Mouse (Mus musculus) hindbrain, embryonic 11.5 days (tissue): Measurements from ENCODE around the gene 1700123L14Rik. TPM values are rescaled to one million over a fixed set of nuclear protein-coding genes. Genes with fewer than 3 reads are reported as not detected.
"Not testable (repeated sequence)": the region's sequence is repeated elsewhere in the genome, so short reads cannot be mapped to it uniquely, and the experiment has no call there.

ENCODE experiments used
- ATAC-seq: fragments of 200-750 bp; cut with Nextera tagmentation; 2 replicates; pipeline ENCODE4 v1.8.0; 2017; ENCODE audit warnings: mild to moderate bottlenecking, moderate TSS enrichment, moderate library complexity; ENCODE audit not compliant: low FRiP score
- DNase-seq: peaks from one replicate; pipeline ENCODE4 v3.0.0-alpha.2; 2015; ENCODE audit warnings: low spot score
- H3K27ac ChIP-seq: fragments of 300-500 bp; sonication (generic); 2 replicates; pipeline ENCODE4 v1.5.1; 2014; ENCODE audit warnings: mild to moderate bottlenecking, low read depth, low read length
- H3K27me3 ChIP-seq: fragments of 300-500 bp; sonication (generic); 2 replicates; pipeline ENCODE4 v1.6.1; 2014; ENCODE audit warnings: mild to moderate bottlenecking, low read length, moderate library complexity, mixed read lengths; ENCODE audit not compliant: control insufficient read depth, insufficient read depth
- H3K36me3 ChIP-seq: fragments of 300-500 bp; sonication (generic); 2 replicates; pipeline ENCODE4 v1.6.1; 2014; ENCODE audit warnings: mild to moderate bottlenecking, low read length, moderate library complexity, mixed read lengths; ENCODE audit not compliant: control insufficient read depth, insufficient read depth
- H3K4me1 ChIP-seq: fragments of 300-500 bp; sonication (generic); replicated peaks from 2 replicates; pipeline ENCODE4 v1.6.1; 2014; ENCODE audit warnings: low read length, mixed read lengths; ENCODE audit not compliant: control insufficient read depth, insufficient read depth
- H3K4me2 ChIP-seq: fragments of 300-500 bp; sonication (generic); replicated peaks from 2 replicates; pipeline ENCODE4 v1.6.1; 2014; ENCODE audit warnings: mild to moderate bottlenecking, low read depth, low read length
- H3K4me3 ChIP-seq: fragments of 300-500 bp; sonication (generic); 2 replicates; pipeline ENCODE4 v1.5.1; 2014; ENCODE audit warnings: low read depth, low read length
- H3K9ac ChIP-seq: fragments of 300-500 bp; sonication (generic); 2 replicates; pipeline ENCODE4 v1.6.1; 2014; ENCODE audit warnings: low read depth, low read length
- H3K9me3 ChIP-seq: fragments of 300-500 bp; sonication (generic); 2 replicates; pipeline ENCODE4 v1.6.1; 2016; ENCODE audit warnings: low read length; ENCODE audit not compliant: control insufficient read depth
- WGBS: fragments of 180-500 bp; shearing (Covaris S2); extraction: QIAGEN DNeasy Blood & Tissue Kit; methylation state at CpG from one replicate; pipeline ENCODE4 v1.1.7; 2014; 5-methylcytosine and 5-hydroxymethylcytosine counted together
- polyA plus RNA-seq: library from polyadenylated mRNA; unstranded; fragments of >200 nt; fragmentation: Nextera tagmentation; extraction: Ambion mirVana; gene quantifications from 2 replicates; pipeline ENCODE4 v1.2.1, GENCODE M21; 2014

Gene 1700123L14Rik
- polyA plus RNA-seq, result not detected in 2 replicates

GRCm38 (mm10) chr6:96165818-96166379, at the start of gene 1700123L14Rik:
Gene 1700123L14Rik (minus strand): TSS chr6:96166243.
- ATAC-seq, result no peak
- no peak within 1 kb of the TSS for H3K9ac ChIP-seq
- no peaks in the 10 kb centered on the region for H3K27me3 ChIP-seq
- H3K9me3 ChIP-seq, result no peaks in the 10 kb centered on the region
- H3K27ac ChIP-seq, result no peak within 1 kb of the TSS
- no peak within 1 kb of the TSS for H3K4me3 ChIP-seq
- DNase-seq, result no peak
- WGBS, result 88% methylated on average over 18 of the region's 18 CpGs
- no peak within 1 kb of the TSS for H3K4me2 ChIP-seq
- no peaks in the 10 kb centered on the region for H3K4me1 ChIP-seq
- H3K36me3 ChIP-seq, result no peaks in the 10 kb centered on the region

GRCm38 (mm10) chr6:96205395-96205794, 39.4 kb upstream of the 1700123L14Rik start:
- DNase-seq (no peak), ATAC-seq (no peak)
- no peaks in the 10 kb centered on the region for H3K27me3 ChIP-seq
- H3K9me3 ChIP-seq, result no peaks in the 10 kb centered on the region
- no peaks in the 10 kb centered on the region for H3K4me1 ChIP-seq
- H3K4me3 ChIP-seq, result no peak overlapping the region
- no peak overlapping the region for H3K9ac ChIP-seq
- WGBS, result 91% methylated on average over 2 of the region's 2 CpGs
- H3K4me2 ChIP-seq, result no peak overlapping the region
- H3K27ac ChIP-seq, result no peak overlapping the region
- no peaks in the 10 kb centered on the region for H3K36me3 ChIP-seq

- WGBS, result 87% methylated on average over 2 of the region's 2 CpGs
- H3K4me1 ChIP-seq, H3K9ac ChIP-seq, H3K4me2 ChIP-seq, ATAC-seq, H3K9me3 ChIP-seq, H3K36me3 ChIP-seq, H3K4me3 ChIP-seq, H3K27me3 ChIP-seq, DNase-seq, H3K27ac ChIP-seq: not testable (repeated sequence)
Measured at GRCm38 (mm10) chr6:96198991-96199390, 32.9 kb upstream of the 1700123L14Rik start.

GRCm38 (mm10) chr6:96186517-96186916, 20.5 kb upstream of the 1700123L14Rik start:
- Histone ChIP-seq H3K27ac (no peak overlapping the region), H3K27me3 (no peaks in the 10 kb centered on the region), H3K4me2 (no peak overlapping the region), H3K36me3 (no peaks in the 10 kb centered on the region), H3K4me3 (no peak overlapping the region), H3K4me1 (no peaks in the 10 kb centered on the region), H3K9me3 (no peaks in the 10 kb centered on the region), H3K9ac (no peak overlapping the region)
- ATAC-seq (no peak), DNase-seq (no peak)
- WGBS, result 86% methylated on average over 2 of the region's 2 CpGs

GRCm38 (mm10) chr6:96183392-96183791, 17.3 kb upstream of the 1700123L14Rik start:
- no peaks in the 10 kb centered on the region for H3K4me1 ChIP-seq
- H3K9me3 ChIP-seq, result no peaks in the 10 kb centered on the region
- DNase-seq, result no peak
- no peak for ATAC-seq
- H3K4me3 ChIP-seq, result no peak overlapping the region
- H3K4me2 ChIP-seq, result no peak overlapping the region
- no peaks in the 10 kb centered on the region for H3K36me3 ChIP-seq
- no peaks in the 10 kb centered on the region for H3K27me3 ChIP-seq
- WGBS, result 79% methylated on average over 4 of the region's 4 CpGs
- H3K9ac ChIP-seq, result no peak overlapping the region
- H3K27ac ChIP-seq, result no peak overlapping the region

- H3K9ac ChIP-seq, result no peak overlapping the region
- H3K4me1 ChIP-seq, result no peaks in the 10 kb centered on the region
- H3K4me3 ChIP-seq, result no peak overlapping the region
- ATAC-seq, result no peak
- no peaks in the 10 kb centered on the region for H3K9me3 ChIP-seq
- H3K36me3 ChIP-seq, result no peaks in the 10 kb centered on the region
- no peak overlapping the region for H3K27ac ChIP-seq
- no peaks in the 10 kb centered on the region for H3K27me3 ChIP-seq
- H3K4me2 ChIP-seq, result no peak overlapping the region
- no peak for DNase-seq
Measured at GRCm38 (mm10) chr6:96178530-96178929, 12.5 kb upstream of the 1700123L14Rik start.

- no peak overlapping the region for H3K9ac ChIP-seq
- no peak overlapping the region for H3K4me3 ChIP-seq
- H3K4me2 ChIP-seq, result no peak overlapping the region
- H3K4me1 ChIP-seq, result no peaks in the 10 kb centered on the region
- no peak overlapping the region for H3K27ac ChIP-seq
- ATAC-seq (no peak), DNase-seq (no peak)
- H3K36me3 ChIP-seq, result no peaks in the 10 kb centered on the region
- no peaks in the 10 kb centered on the region for H3K27me3 ChIP-seq
- no peaks in the 10 kb centered on the region for H3K9me3 ChIP-seq
- 82% methylated on average over 3 of the region's 3 CpGs for WGBS
Measured at GRCm38 (mm10) chr6:96173681-96174080, 7.6 kb upstream of the 1700123L14Rik start.

GRCm38 (mm10) chr6:96167031-96167430, 988 bp upstream of the 1700123L14Rik start:
- no peak for ATAC-seq
- no peak overlapping the region for H3K27ac ChIP-seq
- H3K4me3 ChIP-seq, result no peak overlapping the region
- no peaks in the 10 kb centered on the region for H3K9me3 ChIP-seq
- DNase-seq, result no peak
- H3K4me2 ChIP-seq, result no peak overlapping the region
- no peaks in the 10 kb centered on the region for H3K27me3 ChIP-seq
- no peaks in the 10 kb centered on the region for H3K4me1 ChIP-seq
- H3K36me3 ChIP-seq, result no peaks in the 10 kb centered on the region
- no peak overlapping the region for H3K9ac ChIP-seq

GRCm38 (mm10) chr6:96165403-96165802, 640 bp downstream of the 1700123L14Rik start:
- Histone ChIP-seq H3K4me1 (no peaks in the 10 kb centered on the region), H3K36me3 (no peaks in the 10 kb centered on the region), H3K9ac (no peak overlapping the region), H3K27ac (no peak overlapping the region), H3K27me3 (no peaks in the 10 kb centered on the region), H3K4me3 (no peak overlapping the region), H3K4me2 (no peak overlapping the region), H3K9me3 (no peaks in the 10 kb centered on the region)
- no peak for ATAC-seq
- no peak for DNase-seq
- WGBS, result 94% methylated on average over 13 of the region's 13 CpGs
